Mouse (Mus musculus): ENCODE results near the gene Pla2g2d. TPM values are rescaled to one million over a fixed set of nuclear protein-coding genes. Genes with fewer than 3 reads are reported as not detected.

Gene Pla2g2d
- total RNA-seq (2023), result 1 to 10 TPM in 1 of 2 experiments, under 1 TPM in 1; 0.65 to 1.3 TPM

DNA sequence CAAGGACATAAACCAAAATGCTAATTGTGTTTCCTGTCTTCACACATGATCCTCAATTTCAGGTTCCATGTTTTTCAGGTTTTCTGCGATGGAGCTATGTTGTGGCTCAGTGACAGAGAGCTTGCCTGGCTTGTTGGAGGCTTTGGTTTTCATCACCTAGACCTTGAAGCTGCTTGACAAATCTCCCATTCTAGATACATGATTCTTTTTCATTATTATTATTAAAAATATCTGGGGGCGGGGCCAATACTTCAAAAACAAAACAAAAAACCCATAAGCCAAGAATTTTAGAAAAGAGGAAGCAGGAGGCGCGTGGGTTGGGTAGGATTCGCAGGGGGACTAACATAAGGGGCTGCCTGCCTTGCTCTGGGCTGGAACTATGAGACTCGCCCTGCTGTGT lies at the start of gene Pla2g2d:
Gene Pla2g2d (plus strand): TSS at position 301 of the 400 bp plus-strand sequence.

DNA sequence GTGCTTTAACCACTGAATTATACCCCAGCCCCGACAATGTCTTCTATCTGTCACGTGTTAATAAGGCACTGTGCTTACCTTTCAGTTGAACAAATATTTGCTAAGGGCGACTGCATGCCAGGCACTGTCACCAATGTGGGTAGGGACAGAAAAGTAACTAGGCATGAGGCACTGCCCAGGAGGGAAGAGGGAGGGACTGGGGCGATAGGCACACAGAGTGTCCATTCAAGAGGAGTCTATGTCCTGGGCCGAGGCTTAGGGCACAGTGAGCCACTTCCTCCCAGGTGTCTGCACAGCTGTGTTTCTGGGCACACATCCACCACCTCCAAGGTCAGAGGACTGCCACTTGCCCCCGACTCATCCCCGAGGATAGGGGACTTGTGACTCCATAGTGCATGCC lies 38.5 kb upstream of the Pla2g2d start, which contains the start of gene Ubxn10:
Gene Ubxn10 (minus strand): TSS at position 137 of the 400 bp plus-strand sequence.

DNA sequence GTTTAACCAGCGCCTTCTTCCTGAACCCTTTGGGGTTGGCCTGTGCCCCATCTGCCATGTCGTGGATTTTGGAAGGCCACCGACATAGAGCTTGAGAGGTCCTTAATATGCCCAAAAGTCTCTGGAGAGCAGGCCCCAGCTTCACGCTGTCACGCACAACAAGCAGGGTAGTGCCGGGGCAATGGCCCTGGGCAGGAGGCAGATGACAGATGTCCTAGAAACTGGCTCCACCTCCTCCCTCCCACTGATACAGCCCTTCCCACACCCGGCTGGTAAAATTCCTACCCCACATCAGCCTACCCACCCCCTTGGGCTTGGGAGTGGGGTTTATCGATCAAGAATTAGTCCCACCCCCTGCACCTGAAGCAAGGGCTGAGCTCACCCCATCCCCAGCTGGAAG lies 18.1 kb upstream of the Pla2g2d start, which contains the start of gene Pla2g2f:
Gene Pla2g2f (minus strand): TSS at position 211 of the 400 bp plus-strand sequence.

Other genes with a start within 250 kb of the Pla2g2d start
- not detected for gene Vwa5b1, start 139.9 kb upstream of the Pla2g2d start, total RNA-seq (2023)
- gene Pla2g2c, start 50.9 kb upstream of the Pla2g2d start, total RNA-seq (2023), result not detected
- gene Ubxn10, start 38.6 kb upstream of the Pla2g2d start, total RNA-seq (2023), result under 1 TPM; 0.20 to 0.24 TPM
- not detected for gene Pla2g2f, start 18.1 kb upstream of the Pla2g2d start, total RNA-seq (2023)
- gene Pla2g5, start 87.7 kb downstream of the Pla2g2d start, total RNA-seq (2023), result not detected
- gene Gm13030, start 98.2 kb downstream of the Pla2g2d start, total RNA-seq (2023), result not detected
- gene Pla2g2e, start 102.2 kb downstream of the Pla2g2d start, total RNA-seq (2023), result not detected
- gene Otud3, start 138.2 kb downstream of the Pla2g2d start, total RNA-seq (2023), result 10 to 100 TPM in 1 of 2 experiments, 1 to 10 TPM in 1; 9.8 to 12.9 TPM
- gene Rnf186, start 191.4 kb downstream of the Pla2g2d start, total RNA-seq (2023), result not detected
- 10 to 100 TPM; 48.0 to 53.6 TPM for gene Tmco4, start 197.2 kb downstream of the Pla2g2d start, total RNA-seq (2023)